Mouse (Mus musculus): ENCODE data around the gene Tsku.

DNA sequence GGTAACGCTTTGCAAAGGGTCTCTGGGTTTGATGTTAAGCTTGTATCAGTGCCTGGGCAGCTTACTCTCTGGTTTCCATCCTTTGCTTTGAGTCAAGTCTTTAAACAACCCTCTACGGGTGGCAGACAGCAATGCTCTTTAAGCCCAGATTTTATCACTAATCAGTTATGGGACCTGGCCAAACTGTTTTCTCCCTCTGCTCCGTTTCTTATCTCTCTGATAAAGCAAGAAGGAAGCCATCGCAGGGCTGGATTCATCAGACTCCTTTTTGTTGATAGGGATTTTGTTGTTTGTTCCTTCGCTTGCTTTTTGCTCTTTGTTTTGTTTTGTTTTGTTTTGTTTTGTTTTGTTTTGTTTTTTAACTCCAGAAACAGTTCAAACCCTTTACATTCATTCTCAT lies 20.8 kb downstream of the Tsku start:
- TF ChIP-seq POLR2A (IDR thresholded peaks at IDR 0.05; ENCODE audit: low read depth, low read length) (no peak), CTCF (conservative IDR thresholded peaks at IDR 0.05; ENCODE audit: insufficient read depth, insufficient read length, low read depth, low read length) (no peak)
